Mouse (Mus musculus) liver, postnatal 0 days (tissue): ENCODE measurements at regions not wholly inside any gene's neighbourhood (a gene's known extent, or its start where the extent isn't known, plus 50 kb on each side); places are given as distances from the start of the nearest gene placed in this dataset.
A peak's percentile ranks its signal among the peaks of the same experiment; 100 is the strongest.

Experiments used
- ATAC-seq: fragments of 200-750 bp; cut with Nextera tagmentation; 2 replicates; pipeline ENCODE4 v1.8.0; 2017; ENCODE audit warnings: mild to moderate bottlenecking, moderate library complexity
- DNase-seq: peaks from one replicate; pipeline ENCODE4 v3.0.0-alpha.2; 2016
- H3K27ac ChIP-seq: fragments of 300-500 bp; sonication (generic); 2 replicates; pipeline ENCODE4 v1.5.1; 2014; ENCODE audit warnings: antibody characterized with exemption, moderate library complexity, mild to moderate bottlenecking, low read depth
- H3K27me3 ChIP-seq: fragments of 300-500 bp; sonication (generic); 2 replicates; pipeline ENCODE4 v1.6.1; 2014; ENCODE audit warnings: low read length, control low read depth, mixed read lengths; ENCODE audit not compliant: insufficient read depth
- H3K36me3 ChIP-seq: fragments of 300-500 bp; sonication (generic); replicated peaks from 2 replicates; pipeline ENCODE4 v1.6.1; 2014; ENCODE audit warnings: mild to moderate bottlenecking, control low read depth, low read length, moderate library complexity, mixed read lengths; ENCODE audit not compliant: insufficient read depth
- H3K4me1 ChIP-seq: fragments of 300-500 bp; sonication (generic); 2 replicates; pipeline ENCODE4 v1.6.1; 2014; ENCODE audit warnings: antibody characterized with exemption, mild to moderate bottlenecking, control low read depth; ENCODE audit not compliant: insufficient read depth
- H3K4me2 ChIP-seq: fragments of 300-500 bp; sonication (generic); 2 replicates; pipeline ENCODE4 v1.6.1; 2014; ENCODE audit warnings: low read depth, mild to moderate bottlenecking, low read length, moderate library complexity, mixed read lengths
- H3K4me3 ChIP-seq: fragments of 300-500 bp; sonication (generic); 2 replicates; pipeline ENCODE4 v1.5.1; 2014; ENCODE audit warnings: low read depth, low read length
- H3K9ac ChIP-seq: fragments of 300-500 bp; sonication (generic); replicated peaks from 2 replicates; pipeline ENCODE4 v1.6.1; 2014; ENCODE audit warnings: mild to moderate bottlenecking, moderate library complexity
- H3K9me3 ChIP-seq: fragments of 300-500 bp; sonication (generic); 2 replicates; pipeline ENCODE4 v1.6.1; 2016; ENCODE audit warnings: mild to moderate bottlenecking, control low read depth, low read length, mixed read lengths
- CTCF ChIP-seq: sonication (generic); IDR thresholded peaks from 2 replicates; pipeline ENCODE4 v1.5.1; 2016; ENCODE audit warnings: antibody characterized with exemption, low read depth
- EP300 ChIP-seq: IDR thresholded peaks from 2 replicates; pipeline ENCODE4 v1.6.1; 2016; ENCODE audit warnings: antibody characterized with exemption, low read depth, mild to moderate bottlenecking
- WGBS: fragments of 180-500 bp; shearing (Covaris S2); extraction: QIAGEN DNeasy Blood & Tissue Kit; methylation state at CpG from one replicate; pipeline ENCODE4 v1.1.7; 2014; ENCODE audit not compliant: insufficient replicate concordance; 5-methylcytosine and 5-hydroxymethylcytosine counted together

DNA sequence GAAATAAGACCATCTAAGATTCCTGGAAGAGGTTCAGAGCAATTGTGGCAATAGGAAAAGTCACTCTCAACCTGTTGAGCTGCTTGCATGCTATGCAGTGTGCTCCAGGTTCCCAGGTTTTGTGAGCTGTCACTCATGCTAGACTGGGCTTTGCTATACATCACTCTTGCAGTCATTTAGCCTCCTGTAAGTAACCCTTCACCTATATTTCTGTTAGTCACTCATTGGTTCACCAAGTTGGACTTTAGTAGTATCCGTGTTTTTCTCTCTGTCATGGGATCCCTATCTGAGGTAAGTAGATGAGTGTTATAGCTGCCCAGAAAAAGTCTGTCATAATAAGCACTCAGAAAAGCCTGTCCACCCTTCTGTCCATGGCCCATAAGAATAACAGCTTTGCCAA, 332.3 kb upstream of the Tbl1xr1 start:
- H3K9me3 ChIP-seq = no peaks in the 10 kb centered on the region
- 70% methylated on average over 1 of the region's 1 CpGs for WGBS
- no peak overlapping the region for H3K4me3 ChIP-seq
- H3K4me2 ChIP-seq = no peak overlapping the region
- TF ChIP-seq CTCF = no peak
- TF ChIP-seq EP300 = no peak
- H3K27ac ChIP-seq = no peak overlapping the region
- H3K36me3 ChIP-seq = no peaks in the 10 kb centered on the region
- DNase-seq = no peak
- peak; percentile 65 for ATAC-seq
- no peaks in the 10 kb centered on the region for H3K4me1 ChIP-seq
- H3K9ac ChIP-seq = no peak overlapping the region
- H3K27me3 ChIP-seq = no peaks in the 10 kb centered on the region

GRCm38 (mm10) chr3:21760516-21761218, 315.8 kb upstream of the Tbl1xr1 start:
- H3K9me3 ChIP-seq = no peaks in the 10 kb centered on the region
- H3K9ac ChIP-seq = no peak overlapping the region
- H3K4me1 ChIP-seq = no peaks in the 10 kb centered on the region
- ATAC-seq (no peak), DNase-seq (no peak)
- 48% methylated on average over 2 of the region's 2 CpGs for WGBS
- no peak overlapping the region for H3K27ac ChIP-seq
- TF ChIP-seq CTCF (no peak), EP300 (no peak)
- H3K4me3 ChIP-seq = no peak overlapping the region
- no peaks in the 10 kb centered on the region for H3K36me3 ChIP-seq
- H3K4me2 ChIP-seq = no peak overlapping the region
- no peaks in the 10 kb centered on the region for H3K27me3 ChIP-seq

GRCm38 (mm10) chr3:21761219-21761600, 315.2 kb upstream of the Tbl1xr1 start:
- ATAC-seq (no peak), DNase-seq (no peak)
- Histone ChIP-seq H3K4me3 (no peak overlapping the region), H3K4me2 (no peak overlapping the region), H3K4me1 (no peaks in the 10 kb centered on the region), H3K9me3 (no peaks in the 10 kb centered on the region), H3K27ac (no peak overlapping the region), H3K36me3 (no peaks in the 10 kb centered on the region), H3K27me3 (no peaks in the 10 kb centered on the region), H3K9ac (no peak overlapping the region)
- TF ChIP-seq CTCF (no peak), EP300 (no peak)

DNA sequence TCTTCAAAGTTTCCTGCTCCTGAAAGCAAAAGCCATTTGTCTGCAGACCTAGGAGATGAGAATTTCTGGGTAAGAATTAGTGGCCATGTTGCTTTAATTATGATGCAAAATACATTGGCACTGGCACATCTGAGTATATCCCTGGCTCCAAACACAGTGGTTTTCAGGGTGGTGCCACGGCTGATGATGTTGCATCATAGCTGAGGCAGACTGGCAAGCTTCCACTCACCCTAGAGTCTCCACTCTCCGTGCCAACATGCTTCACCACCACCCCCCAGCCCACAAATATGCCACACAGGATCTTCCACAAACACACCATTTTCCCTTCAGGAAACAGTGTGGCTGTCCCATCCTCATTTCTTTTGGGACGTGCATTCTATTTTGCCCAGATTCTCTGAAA, 314.5 kb upstream of the Tbl1xr1 start:
- Histone ChIP-seq H3K4me3 (no peak overlapping the region), H3K27ac (no peak overlapping the region), H3K4me1 (no peaks in the 10 kb centered on the region), H3K36me3 (no peaks in the 10 kb centered on the region), H3K4me2 (no peak overlapping the region), H3K27me3 (no peaks in the 10 kb centered on the region), H3K9me3 (no peaks in the 10 kb centered on the region), H3K9ac (no peak overlapping the region)
- ATAC-seq (no peak), DNase-seq (no peak)
- TF ChIP-seq CTCF (no peak), EP300 (no peak)
- 61% methylated on average over 3 of the region's 3 CpGs for WGBS

DNA sequence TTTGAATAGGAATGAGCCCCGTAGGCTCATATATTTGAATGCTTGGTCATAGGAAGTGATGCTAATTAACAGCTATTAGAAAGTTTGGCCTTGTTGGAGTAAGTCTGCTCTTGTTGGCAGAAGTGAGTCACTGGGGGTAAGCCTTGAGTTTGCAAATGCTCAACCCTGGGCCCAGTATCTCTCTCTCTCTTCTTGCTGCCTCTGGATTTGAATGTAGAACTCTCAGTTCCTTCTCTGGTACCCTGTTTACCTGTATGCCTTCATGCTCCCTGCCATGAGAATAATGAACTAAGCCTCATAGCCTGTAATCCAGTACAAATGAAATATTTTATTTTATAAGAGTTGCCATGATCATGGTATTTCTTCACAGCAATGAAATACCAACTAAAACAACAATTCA, 308.4 kb upstream of the Tbl1xr1 start:
- no peak for DNase-seq
- no peak for ATAC-seq
- WGBS = 78% methylated on average over 1 of the region's 1 CpGs

DNA sequence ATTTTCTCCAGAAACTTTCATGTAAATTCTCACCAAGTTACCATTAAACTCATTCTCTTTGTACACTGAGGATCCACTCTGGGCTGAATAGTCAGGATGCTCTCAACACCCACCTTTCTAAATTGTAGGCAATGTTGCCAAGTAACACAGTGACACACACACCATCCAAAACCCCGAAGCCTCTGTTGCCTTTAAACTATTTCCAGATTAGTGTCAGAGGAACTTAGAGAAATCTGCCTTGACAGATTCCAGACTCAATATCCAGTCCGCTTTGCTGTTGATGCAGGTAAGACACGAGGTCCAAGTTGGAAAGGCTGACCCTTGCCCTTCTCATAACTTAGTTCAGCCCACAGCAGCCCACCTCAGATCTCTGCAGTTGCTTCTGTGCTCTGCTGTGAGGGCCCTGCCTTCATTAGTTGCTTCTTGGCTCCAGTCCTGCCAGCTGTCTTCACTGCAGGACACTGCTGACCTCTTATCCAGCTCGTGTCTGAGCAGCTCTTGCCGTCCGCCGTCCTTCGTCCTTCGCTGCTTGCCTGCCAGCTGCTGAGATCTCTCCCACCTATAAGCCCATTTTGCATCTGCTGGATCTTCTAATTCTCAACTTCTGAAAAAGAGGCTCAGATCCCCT, 306.4 kb upstream of the Tbl1xr1 start:
- Histone ChIP-seq H3K27ac (no peak overlapping the region), H3K4me3 (no peak overlapping the region), H3K9ac (no peak overlapping the region), H3K9me3 (no peaks in the 10 kb centered on the region), H3K27me3 (no peaks in the 10 kb centered on the region), H3K4me2 (no peak overlapping the region), H3K4me1 (no peaks in the 10 kb centered on the region), H3K36me3 (no peaks in the 10 kb centered on the region)
- ATAC-seq (no peak), DNase-seq (no peak)
- WGBS = 76% methylated on average over 9 of the region's 9 CpGs
- no peak for TF ChIP-seq CTCF
- no peak for TF ChIP-seq EP300

More for the DNA sequence above, 308.4 kb upstream of the Tbl1xr1 start:
- Histone ChIP-seq H3K4me1 (no peaks in the 10 kb centered on the region), H3K36me3 (no peaks in the 10 kb centered on the region), H3K27me3 (no peaks in the 10 kb centered on the region), H3K9me3 (no peaks in the 10 kb centered on the region), H3K4me3 (no peak overlapping the region), H3K9ac (no peak overlapping the region), H3K27ac (no peak overlapping the region), H3K4me2 (no peak overlapping the region)
- TF ChIP-seq EP300 (no peak), CTCF (no peak)
